8 mouse cellular contexts compared by ENCODE assay signal in genomic region chr2:92430723-92431541, GRCm38 (mm10). TPM values are rescaled to one million over a fixed set of nuclear protein-coding genes. Genes with fewer than 3 reads are reported as not detected.
DNase-seq lines count a peak whose midpoint lies in the region; ATAC-seq and TF ChIP-seq lines count a peak whose summit lies in the region.

No protein-coding gene starts in this region.

- TF ChIP-seq RAD21 in CH12.LX (IDR thresholded peaks at IDR 0.05; ENCODE audit: low read depth, low read length): no peak

- no peak for TF ChIP-seq CTCF in CH12.LX (conservative IDR thresholded peaks at IDR 0.05 in 1 of 2, IDR thresholded peaks at IDR 0.05 in 1 of 2; ENCODE audit: low read depth in 2 of 2, low read length in 2 of 2)
- no peak for TF ChIP-seq CTCF in lung, adult 2 months (IDR thresholded peaks at IDR 0.05; ENCODE audit: insufficient read depth, low read length)

- H3K9me3 ChIP-seq in CH12.LX (replicated peaks; ENCODE audit: low read length): no peaks in the 10 kb centered on the region
- H3K9me3 ChIP-seq in embryonic facial prominence, embryonic 15.5 days (replicated peaks): no peaks in the 10 kb centered on the region
- H3K9me3 ChIP-seq in heart, embryonic 13.5 days: no peaks in the 10 kb centered on the region

- ATAC-seq in embryonic facial prominence, embryonic 15.5 days (ENCODE audit: insufficient number of reproducible peaks, low FRiP score, low TSS enrichment, low read depth): 0 out of 2 replicates have a peak, but pooled peaks have one; percentile 15
- no peak for ATAC-seq in heart, embryonic 13.5 days (ENCODE audit: extremely low read depth, insufficient number of reproducible peaks, low FRiP score, low TSS enrichment)

- dilution Hi-C loops in CH12.LX (cut with MboI; ENCODE audit: extremely low pct_ligation_motif_present, extremely low pct_unique_long_range_greater_than_20kb, low sequenced_read_pairs): no loop called here

- DNase-seq in CH12.LX (ENCODE audit: extremely low read depth) (no peak), NIH3T3 (ENCODE audit: low read depth) (peak; percentile 87)
- DNase-seq in kidney, postnatal 4 days: peak; percentile 63 to 77
- peak; percentile 56 for DNase-seq in lung, adult 2 months
- peak; percentile 62 for DNase-seq in retina, postnatal 7 days (ENCODE audit: low read depth, low spot score)
- no peak for DNase-seq in B cell, adult 2 months

- H3K4me1 ChIP-seq in CH12.LX (ENCODE audit: control insufficient read depth in 1 of 2, insufficient read depth in 2 of 2): peaks cover 11 to 54% of the 10 kb centered on the region in 2 experiments
- H3K4me1 ChIP-seq in embryonic facial prominence, embryonic 15.5 days: peaks cover 78% of the 10 kb centered on the region
- peaks cover 85% of the 10 kb centered on the region for H3K4me1 ChIP-seq in heart, embryonic 13.5 days
- peaks cover 53% of the 10 kb centered on the region for H3K4me1 ChIP-seq in lung, adult 2 months (ENCODE audit: control insufficient read depth, insufficient read depth, low read length)

- peaks cover 6% of the 10 kb centered on the region for H3K27me3 ChIP-seq in CH12.LX (replicated peaks)
- H3K27me3 ChIP-seq in embryonic facial prominence, embryonic 15.5 days: no peaks in the 10 kb centered on the region
- H3K27me3 ChIP-seq in heart, embryonic 13.5 days (replicated peaks): peaks cover 12% of the 10 kb centered on the region

- H3K79me2 ChIP-seq in CH12.LX (replicated peaks; ENCODE audit: control insufficient read depth, extremely low read depth, insufficient read depth, poor library complexity, severe bottlenecking): peaks cover 53% of the 10 kb centered on the region

- H3K9ac ChIP-seq in CH12.LX (ENCODE audit: insufficient read depth, low read depth): no peak overlapping the region
- H3K9ac ChIP-seq in embryonic facial prominence, embryonic 15.5 days: no peak overlapping the region
- peak overlapping the region; percentile 91 for H3K9ac ChIP-seq in heart, embryonic 13.5 days

- in situ Hi-C loops in CH12.LX (cut with MboI; ENCODE audit: low pct_ligation_motif_present, low pct_unique_long_range_greater_than_20kb, low sequenced_read_pairs): loop anchor here (5.0 kb wide), 1 partner anchor 444 kb away; no protein-coding TSS in a partner anchor

- no peak for TF ChIP-seq POLR2A in CH12.LX (IDR thresholded peaks at IDR 0.05; ENCODE audit: low read depth, low read length)
- TF ChIP-seq POLR2A in lung, adult 2 months (IDR thresholded peaks at IDR 0.05; ENCODE audit: borderline replicate concordance, extremely low read depth, low read depth, low read length): 0 out of 2 replicates have a peak, but pooled peaks have one; percentile 12

- no peak for TF ChIP-seq EP300 in CH12.LX (IDR thresholded peaks at IDR 0.05; ENCODE audit: low read length)

- H3K27ac ChIP-seq in CH12.LX (ENCODE audit: insufficient read depth, low read depth): no peak overlapping the region
- peak overlapping the region; percentile 60; the same call in 1 of the 2 replicates for H3K27ac ChIP-seq in embryonic facial prominence, embryonic 15.5 days (replicated peaks)
- peak overlapping the region; percentile 75 for H3K27ac ChIP-seq in heart, embryonic 13.5 days (replicated peaks)

- 62% methylated on average over 21 of the region's 21 CpGs for WGBS in embryonic facial prominence, embryonic 15.5 days
- WGBS in heart, embryonic 13.5 days: 46% methylated on average over 21 of the region's 21 CpGs
- whole genome bisulfite sequencing in lung, adult 2 months: 40% methylated on average over 21 of the region's 21 CpGs

- H3K36me3 ChIP-seq in CH12.LX (replicated peaks in 1 of 2; ENCODE audit: control insufficient read depth in 1 of 2, insufficient read depth in 1 of 2, low read length in 1 of 2): peaks cover 19 to 60% of the 10 kb centered on the region in 2 experiments
- no peaks in the 10 kb centered on the region for H3K36me3 ChIP-seq in embryonic facial prominence, embryonic 15.5 days
- peaks cover 4% of the 10 kb centered on the region; the same call in 1 of the 2 replicates for H3K36me3 ChIP-seq in heart, embryonic 13.5 days

- no peak overlapping the region for H3K4me3 ChIP-seq in CH12.LX (replicated peaks in 1 of 3; ENCODE audit: low read depth in 2 of 3, low read length in 2 of 3, poor library complexity in 1 of 3)
- peak overlapping the region; percentile 75 for H3K4me3 ChIP-seq in embryonic facial prominence, embryonic 15.5 days (replicated peaks)
- H3K4me3 ChIP-seq in heart, embryonic 13.5 days: peak overlapping the region; percentile 90
- H3K4me3 ChIP-seq in lung, adult 2 months (replicated peaks; ENCODE audit: extremely low read depth, low read depth, low read length): peak overlapping the region; percentile 97

- H3K4me2 ChIP-seq in CH12.LX (ENCODE audit: insufficient read depth, low read depth, poor library complexity, severe bottlenecking): peak overlapping the region; percentile 90; the same call in 1 of the 2 replicates
- peak overlapping the region; percentile 75 for H3K4me2 ChIP-seq in embryonic facial prominence, embryonic 15.5 days (replicated peaks)
- peak overlapping the region; percentile 87 for H3K4me2 ChIP-seq in heart, embryonic 13.5 days

TF ChIP-seq in CH12.LX, 34 proteins besides CTCF, POLR2A, EP300 and RAD21:
- TF ChIP-seq SIN3A (IDR thresholded peaks at IDR 0.05; ENCODE audit: low read length) (no peak), MAFK (IDR thresholded peaks at IDR 0.05; ENCODE audit: insufficient replicate concordance, low read length) (no peak), NRF1 (IDR thresholded peaks at IDR 0.05; ENCODE audit: low read depth, low read length) (no peak), ZNF384 (IDR thresholded peaks at IDR 0.05; ENCODE audit: low read depth, low read length) (no peak), POLR2AphosphoS2 (IDR thresholded peaks at IDR 0.05; ENCODE audit: low read depth, low read length) (no peak), SMC3 (IDR thresholded peaks at IDR 0.05; ENCODE audit: low read depth, low read length) (no peak), MYC (IDR thresholded peaks at IDR 0.05; ENCODE audit: low read depth, low read length) (no peak)

RNA-seq across cellular contexts. Expression of gene Cry2, which starts 2.9 kb away (rescaled TPM):
- total RNA-seq in CH12.LX (2012; rRNA removed) (8.8 and 12.7 TPM in 2 replicates), CH12.LX (2014; rRNA removed) (3.7 and 4.3 TPM in 2 replicates)
- 15.2 and 15.9 TPM in 2 replicates for polyA plus RNA-seq in CH12.LX (2012; ENCODE audit: insufficient read length, low read depth)
- 30.6 and 33.9 TPM in 2 replicates for polyA plus RNA-seq in embryonic facial prominence, embryonic 15.5 days (2015; fragmentation: Nextera tagmentation; extraction: Ambion mirVana)
- 18.6 and 19.0 TPM in 2 replicates for polyA plus RNA-seq in heart, embryonic 13.5 days (2015; fragmentation: Nextera tagmentation; extraction: Ambion mirVana)
- polyA plus RNA-seq in lung, adult 2 months (2012; rRNA removed): 37.5 and 40.7 TPM in 2 replicates

RNA-seq across cellular contexts. Expression of gene Slc35c1, which starts 29.4 kb away (rescaled TPM):
- total RNA-seq in CH12.LX (2012; rRNA removed): 7.3 and 8.7 TPM in 2 replicates
- 2.8 and 4.1 TPM in 2 replicates for total RNA-seq in CH12.LX (2014; rRNA removed)
- 18.4 and 22.7 TPM in 2 replicates for polyA plus RNA-seq in CH12.LX (2012; ENCODE audit: insufficient read length, low read depth)
- polyA plus RNA-seq in embryonic facial prominence, embryonic 15.5 days (2015; fragmentation: Nextera tagmentation; extraction: Ambion mirVana): 14.5 and 18.4 TPM in 2 replicates
- polyA plus RNA-seq in heart, embryonic 13.5 days (2015; fragmentation: Nextera tagmentation; extraction: Ambion mirVana): 7.7 and 8.9 TPM in 2 replicates
- polyA plus RNA-seq in lung, adult 2 months (2012; rRNA removed): 43.9 and 49.0 TPM in 2 replicates

RNA-seq across cellular contexts. Expression of gene Mapk8ip1, which starts 29.9 kb away (rescaled TPM):
- total RNA-seq in CH12.LX (2012; rRNA removed): 4.1 and 5.4 TPM in 2 replicates
- 5.0 and 5.5 TPM in 2 replicates for total RNA-seq in CH12.LX (2014; rRNA removed)
- polyA plus RNA-seq in CH12.LX (2012; ENCODE audit: insufficient read length, low read depth): 11.0 and 13.0 TPM in 2 replicates
- polyA plus RNA-seq in embryonic facial prominence, embryonic 15.5 days (2015; fragmentation: Nextera tagmentation; extraction: Ambion mirVana): 34.0 and 34.6 TPM in 2 replicates
- polyA plus RNA-seq in heart, embryonic 13.5 days (2015; fragmentation: Nextera tagmentation; extraction: Ambion mirVana): 6.5 and 7.5 TPM in 2 replicates
- 18.3 and 23.2 TPM in 2 replicates for polyA plus RNA-seq in lung, adult 2 months (2012; rRNA removed)

RNA-seq across cellular contexts. Expression of gene 1700029I15Rik, which starts 48.6 kb away (rescaled TPM):
- total RNA-seq in CH12.LX (2012; rRNA removed): 2.9 and 3.4 TPM in 2 replicates
- total RNA-seq in CH12.LX (2014; rRNA removed): 0.39 and 0.67 TPM in 2 replicates
- polyA plus RNA-seq in CH12.LX (2012; ENCODE audit: insufficient read length, low read depth): 3.0 and 5.0 TPM in 2 replicates
- polyA plus RNA-seq in embryonic facial prominence, embryonic 15.5 days (2015; fragmentation: Nextera tagmentation; extraction: Ambion mirVana): 3.4 and 6.3 TPM in 2 replicates
- polyA plus RNA-seq in heart, embryonic 13.5 days (2015; fragmentation: Nextera tagmentation; extraction: Ambion mirVana): 0.62 and 1.2 TPM in 2 replicates
- polyA plus RNA-seq in lung, adult 2 months (2012; rRNA removed): 3.2 and 3.3 TPM in 2 replicates

RNA-seq across cellular contexts. Expression of gene Large2, which starts 56.3 kb away (rescaled TPM):
- total RNA-seq in CH12.LX (2012; rRNA removed) (1.4 and 1.5 TPM in 2 replicates), CH12.LX (2014; rRNA removed) (0.19 TPM in 1 of 2 replicates, not detected in the other)
- polyA plus RNA-seq in CH12.LX (2012; ENCODE audit: insufficient read length, low read depth): 0.45 and 0.89 TPM in 2 replicates
- 22.5 and 23.6 TPM in 2 replicates for polyA plus RNA-seq in embryonic facial prominence, embryonic 15.5 days (2015; fragmentation: Nextera tagmentation; extraction: Ambion mirVana)
- 1.8 and 2.3 TPM in 2 replicates for polyA plus RNA-seq in heart, embryonic 13.5 days (2015; fragmentation: Nextera tagmentation; extraction: Ambion mirVana)
- polyA plus RNA-seq in lung, adult 2 months (2012; rRNA removed): 15.9 and 18.5 TPM in 2 replicates

Comparison
In these comparisons a context has a peak if more than half of its experiments do, and no peak if none do; other contexts are left out.
1. DNase-seq: peak in NIH3T3 (single experiment), kidney, postnatal 4 days (2 of 2), lung, adult 2 months (single experiment) and retina, postnatal 7 days (single experiment); none in CH12.LX (single experiment) and B cell, adult 2 months (0 of 2).
2. H3K4me3 ChIP-seq: peak in embryonic facial prominence, embryonic 15.5 days (single experiment), heart, embryonic 13.5 days (single experiment) and lung, adult 2 months (single experiment); none in CH12.LX (0 of 3).
3. Peak in every context shown above with its lines, with median percentiles within 50 percentile points of each other: H3K4me2 ChIP-seq.